Mouse (Mus musculus): ENCODE data around the gene Gm10118. TPM values are rescaled to one million over a fixed set of nuclear protein-coding genes. Genes with fewer than 3 reads are reported as not detected.

Gene Gm10118
- polyA plus RNA-seq (2012; fragmentation: generic; extraction: Trizol): not detected

DNA sequence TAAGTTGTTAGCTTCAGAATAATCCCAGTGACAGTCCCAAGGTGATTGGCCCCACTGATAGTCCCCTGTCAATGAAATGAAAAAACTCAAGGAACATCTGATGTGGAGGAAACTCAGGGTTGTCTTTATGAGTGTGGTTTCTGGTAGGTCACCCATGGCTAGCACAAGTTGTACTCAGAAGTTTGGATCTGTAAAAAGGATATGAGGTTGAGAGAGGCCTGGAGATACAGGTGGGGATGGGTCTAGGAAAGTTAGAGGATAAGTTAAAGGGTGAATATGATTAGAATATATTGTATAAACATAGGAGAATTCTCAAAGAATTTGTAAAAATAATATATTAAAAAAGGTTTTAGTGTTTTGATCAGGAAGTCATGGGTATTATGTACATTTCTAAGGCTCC is at the start of gene Gm10118:
Gm10118 (minus strand) TSS at position 101 of the 400 bp plus-strand sequence.
- no peak within 1 kb of the TSS for H3K4me3 ChIP-seq
- TF ChIP-seq E2F4 (IDR thresholded peaks at IDR 0.05; ENCODE audit: insufficient read depth): no peak
- TF ChIP-seq TCF12 (IDR thresholded peaks at IDR 0.05; ENCODE audit: insufficient read depth, poor library complexity, severe bottlenecking): no peak
- TF ChIP-seq POLR2A (IDR thresholded peaks at IDR 0.05; ENCODE audit: insufficient read length, low read depth): no peak
- no peak for TF ChIP-seq MYOD1 (IDR thresholded peaks at IDR 0.05; ENCODE audit: control insufficient read depth in 1 of 3, insufficient read length in 2 of 3, low read depth in 2 of 3)
- no peak for TF ChIP-seq POLR2AphosphoS2 (IDR thresholded peaks at IDR 0.05; ENCODE audit: insufficient read length, low read depth)
- no peak for TF ChIP-seq USF1 (IDR thresholded peaks at IDR 0.05; ENCODE audit: low read depth)
- no peak for TF ChIP-seq TCF3 (IDR thresholded peaks at IDR 0.05; ENCODE audit: insufficient read length, low read depth)
- no peak for TF ChIP-seq MYOG (IDR thresholded peaks at IDR 0.05; ENCODE audit: control insufficient read depth in 1 of 3, insufficient read depth in 1 of 3, insufficient read length in 2 of 3, low read depth in 2 of 3)
- no peak for TF ChIP-seq REST (IDR thresholded peaks at IDR 0.05; ENCODE audit: insufficient read depth, insufficient read length)
- TF ChIP-seq MAX (IDR thresholded peaks at IDR 0.05; ENCODE audit: low read depth): no peak
- TF ChIP-seq SRF (IDR thresholded peaks at IDR 0.05; ENCODE audit: control insufficient read depth, insufficient read length, low read depth): no peak
- no peak for TF ChIP-seq CEBPB (IDR thresholded peaks at IDR 0.05; ENCODE audit: insufficient read depth, poor library complexity, severe bottlenecking)
- no peak within 1 kb of the TSS for H3ac ChIP-seq (ENCODE audit: control insufficient read depth, insufficient read length)
- H3K79me2 ChIP-seq (ENCODE audit: control insufficient read depth, insufficient read depth): no peaks in the 10 kb centered on the region
- H3K27me3 ChIP-seq (ENCODE audit: control insufficient read depth, insufficient read depth, insufficient read length): no peaks in the 10 kb centered on the region
- no peak within 1 kb of the TSS for H3K4me2 ChIP-seq (ENCODE audit: low read depth)
- H3K36me3 ChIP-seq (ENCODE audit: control insufficient read depth, insufficient read depth): no peaks in the 10 kb centered on the region

DNA sequence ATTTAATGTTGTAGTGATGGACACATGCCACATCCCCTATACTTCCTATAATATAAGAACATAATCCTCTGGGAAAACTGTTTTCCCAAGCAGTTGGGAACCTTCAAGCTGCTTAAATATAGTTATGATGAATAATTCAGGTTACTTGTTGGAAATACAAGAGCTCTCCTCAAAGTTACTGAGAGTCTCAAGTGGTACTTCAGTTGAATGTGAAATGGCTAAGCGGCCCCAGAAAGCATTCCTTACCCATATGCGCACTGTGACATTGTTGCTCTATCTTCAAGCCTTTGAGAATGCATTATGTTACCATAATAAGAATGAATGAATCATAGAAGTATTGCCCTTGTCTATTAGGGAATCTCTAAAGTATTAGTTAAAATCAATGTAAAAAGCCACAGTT is 45.1 kb upstream of the Gm10118 start:
- TF ChIP-seq MYOD1 (IDR thresholded peaks at IDR 0.05; ENCODE audit: control insufficient read depth in 1 of 3, insufficient read length in 2 of 3, low read depth in 2 of 3): no peak
- no peak overlapping the region for H3K4me3 ChIP-seq

DNA sequence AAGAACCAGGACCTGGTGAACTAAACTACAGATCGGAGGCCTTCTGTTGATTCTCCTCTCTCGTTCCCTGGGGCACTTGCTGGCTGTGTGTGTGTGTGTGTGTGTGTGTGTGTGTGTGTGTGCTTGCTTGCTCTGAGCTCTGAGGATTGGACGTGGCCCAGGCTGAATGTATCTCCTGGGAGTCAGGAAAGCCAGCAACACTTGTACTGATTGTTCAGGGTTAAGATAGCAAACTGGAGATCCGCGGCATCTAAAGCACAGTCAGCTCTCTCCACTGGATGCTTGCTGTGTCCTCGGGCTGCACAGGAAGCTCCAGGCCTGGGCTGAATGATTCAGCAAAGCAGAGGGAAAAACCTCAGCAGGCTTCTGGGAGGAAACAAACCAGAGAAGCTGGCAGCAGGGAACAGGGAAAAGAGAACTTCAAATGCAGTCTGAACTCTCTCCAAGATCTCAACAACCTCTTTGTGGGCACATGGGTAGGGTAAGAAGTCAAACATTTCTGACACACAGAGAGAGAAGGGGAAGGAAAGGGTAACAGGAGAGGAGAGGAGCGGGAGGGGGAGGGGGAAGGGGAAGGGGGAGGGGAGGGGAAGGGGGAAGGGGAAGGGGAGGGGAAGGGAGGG is 27.2 kb upstream of the Gm10118 start:
- no peak for TF ChIP-seq SRF (IDR thresholded peaks at IDR 0.05; ENCODE audit: control insufficient read depth, insufficient read length, low read depth)
- TF ChIP-seq MAX (IDR thresholded peaks at IDR 0.05; ENCODE audit: low read depth): no peak
- TF ChIP-seq POLR2A (IDR thresholded peaks at IDR 0.05; ENCODE audit: insufficient read length, low read depth): no peak
- no peak for TF ChIP-seq REST (IDR thresholded peaks at IDR 0.05; ENCODE audit: insufficient read depth, insufficient read length)
- TF ChIP-seq POLR2AphosphoS2 (IDR thresholded peaks at IDR 0.05; ENCODE audit: insufficient read length, low read depth): no peak
- TF ChIP-seq USF1 (IDR thresholded peaks at IDR 0.05; ENCODE audit: low read depth): no peak
- no peak for TF ChIP-seq CEBPB (IDR thresholded peaks at IDR 0.05; ENCODE audit: insufficient read depth, poor library complexity, severe bottlenecking)
- TF ChIP-seq E2F4 (IDR thresholded peaks at IDR 0.05; ENCODE audit: insufficient read depth): no peak
- TF ChIP-seq MYOD1 (IDR thresholded peaks at IDR 0.05; ENCODE audit: control insufficient read depth in 1 of 3, insufficient read length in 2 of 3, low read depth in 2 of 3): no peak
- TF ChIP-seq TCF12 (IDR thresholded peaks at IDR 0.05; ENCODE audit: insufficient read depth, poor library complexity, severe bottlenecking): no peak
- TF ChIP-seq TCF3 (IDR thresholded peaks at IDR 0.05; ENCODE audit: insufficient read length, low read depth): no peak
- no peak for TF ChIP-seq MYOG (IDR thresholded peaks at IDR 0.05; ENCODE audit: control insufficient read depth in 1 of 3, insufficient read depth in 1 of 3, insufficient read length in 2 of 3, low read depth in 2 of 3)
- H3K79me2 ChIP-seq (ENCODE audit: control insufficient read depth, insufficient read depth): no peaks in the 10 kb centered on the region
- H3ac ChIP-seq (ENCODE audit: control insufficient read depth, insufficient read length): no peak overlapping the region
- H3K4me2 ChIP-seq (ENCODE audit: low read depth): no peak overlapping the region
- H3K36me3 ChIP-seq (ENCODE audit: control insufficient read depth, insufficient read depth): no peaks in the 10 kb centered on the region
- H3K27me3 ChIP-seq (ENCODE audit: control insufficient read depth, insufficient read depth, insufficient read length): no peaks in the 10 kb centered on the region
- no peak overlapping the region for H3K4me3 ChIP-seq

More for the DNA sequence above, 45.1 kb upstream of the Gm10118 start:
- Histone ChIP-seq H3K79me2 (ENCODE audit: control insufficient read depth, insufficient read depth) (no peaks in the 10 kb centered on the region), H3K27me3 (ENCODE audit: control insufficient read depth, insufficient read depth, insufficient read length) (no peaks in the 10 kb centered on the region), H3ac (ENCODE audit: control insufficient read depth, insufficient read length) (no peak overlapping the region), H3K4me2 (ENCODE audit: low read depth) (no peak overlapping the region), H3K36me3 (ENCODE audit: control insufficient read depth, insufficient read depth) (no peaks in the 10 kb centered on the region)

DNA sequence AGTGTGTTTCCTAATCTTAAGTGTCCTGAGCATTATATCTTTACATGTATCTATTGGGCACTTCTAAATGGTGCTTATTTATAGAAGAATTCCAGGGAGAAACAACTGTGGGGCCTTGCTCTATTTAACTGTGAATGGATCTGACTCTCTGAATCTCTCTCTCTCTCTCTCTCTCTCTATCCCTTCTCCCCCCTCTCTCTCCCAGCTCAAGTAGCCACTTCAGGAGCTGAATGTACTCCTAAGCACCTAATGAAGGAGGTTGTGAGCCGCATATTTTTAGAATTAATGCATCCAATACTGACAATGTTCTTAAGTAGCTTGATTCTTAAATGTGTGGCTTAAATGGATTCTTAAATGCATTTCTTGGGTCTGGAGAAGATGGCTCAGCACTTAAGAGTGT is 24.2 kb upstream of the Gm10118 start:
- no peak for TF ChIP-seq REST (IDR thresholded peaks at IDR 0.05; ENCODE audit: insufficient read depth, insufficient read length)
- no peak for TF ChIP-seq POLR2AphosphoS2 (IDR thresholded peaks at IDR 0.05; ENCODE audit: insufficient read length, low read depth)
- TF ChIP-seq TCF3 (IDR thresholded peaks at IDR 0.05; ENCODE audit: insufficient read length, low read depth): no peak
- TF ChIP-seq SRF (IDR thresholded peaks at IDR 0.05; ENCODE audit: control insufficient read depth, insufficient read length, low read depth): no peak
- TF ChIP-seq TCF12 (IDR thresholded peaks at IDR 0.05; ENCODE audit: insufficient read depth, poor library complexity, severe bottlenecking): no peak
- TF ChIP-seq MAX (IDR thresholded peaks at IDR 0.05; ENCODE audit: low read depth): no peak
- no peak for TF ChIP-seq POLR2A (IDR thresholded peaks at IDR 0.05; ENCODE audit: insufficient read length, low read depth)
- TF ChIP-seq USF1 (IDR thresholded peaks at IDR 0.05; ENCODE audit: low read depth): no peak
- TF ChIP-seq MYOG (IDR thresholded peaks at IDR 0.05; ENCODE audit: control insufficient read depth in 1 of 3, insufficient read depth in 1 of 3, insufficient read length in 2 of 3, low read depth in 2 of 3): no peak
- TF ChIP-seq E2F4 (IDR thresholded peaks at IDR 0.05; ENCODE audit: insufficient read depth): no peak
- no peaks in the 10 kb centered on the region for H3K36me3 ChIP-seq (ENCODE audit: control insufficient read depth, insufficient read depth)
- no peak overlapping the region for H3K4me2 ChIP-seq (ENCODE audit: low read depth)

DNA sequence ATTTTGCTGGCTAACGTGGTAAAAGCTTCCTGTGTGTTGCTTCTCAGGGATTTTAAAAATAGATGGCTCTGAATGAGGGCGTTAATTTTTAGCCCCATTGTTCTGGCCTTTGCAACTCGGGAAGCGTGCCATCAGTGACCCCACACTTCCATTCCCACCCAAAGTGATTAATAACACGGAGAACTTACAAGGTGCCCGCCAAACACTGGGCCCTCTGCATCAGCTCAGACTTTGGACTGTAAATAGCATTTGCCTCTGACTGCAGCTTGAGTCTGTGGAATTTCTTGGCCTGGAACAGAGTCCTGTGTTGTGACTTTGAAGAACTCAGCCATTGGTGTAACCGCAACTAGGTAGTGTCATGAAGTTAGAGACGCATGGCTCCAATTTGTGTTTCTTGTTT is 23.6 kb upstream of the Gm10118 start:
- no peak overlapping the region for H3K4me2 ChIP-seq (ENCODE audit: low read depth)
- H3K36me3 ChIP-seq (ENCODE audit: control insufficient read depth, insufficient read depth): no peaks in the 10 kb centered on the region
- H3K79me2 ChIP-seq (ENCODE audit: control insufficient read depth, insufficient read depth): no peaks in the 10 kb centered on the region
- H3K27me3 ChIP-seq (ENCODE audit: control insufficient read depth, insufficient read depth, insufficient read length): no peaks in the 10 kb centered on the region
- TF ChIP-seq MYOG (IDR thresholded peaks at IDR 0.05; ENCODE audit: control insufficient read depth in 1 of 3, insufficient read depth in 1 of 3, insufficient read length in 2 of 3, low read depth in 2 of 3) (no peak), SRF (IDR thresholded peaks at IDR 0.05; ENCODE audit: control insufficient read depth, insufficient read length, low read depth) (no peak), TCF12 (IDR thresholded peaks at IDR 0.05; ENCODE audit: insufficient read depth, poor library complexity, severe bottlenecking) (no peak), CEBPB (IDR thresholded peaks at IDR 0.05; ENCODE audit: insufficient read depth, poor library complexity, severe bottlenecking) (no peak), MYOD1 (IDR thresholded peaks at IDR 0.05; ENCODE audit: control insufficient read depth in 1 of 3, insufficient read length in 2 of 3, low read depth in 2 of 3) (no peak), POLR2AphosphoS2 (IDR thresholded peaks at IDR 0.05; ENCODE audit: insufficient read length, low read depth) (no peak), USF1 (IDR thresholded peaks at IDR 0.05; ENCODE audit: low read depth) (no peak), POLR2A (IDR thresholded peaks at IDR 0.05; ENCODE audit: insufficient read length, low read depth) (no peak), MAX (IDR thresholded peaks at IDR 0.05; ENCODE audit: low read depth) (no peak), E2F4 (IDR thresholded peaks at IDR 0.05; ENCODE audit: insufficient read depth) (no peak), REST (IDR thresholded peaks at IDR 0.05; ENCODE audit: insufficient read depth, insufficient read length) (no peak), TCF3 (IDR thresholded peaks at IDR 0.05; ENCODE audit: insufficient read length, low read depth) (no peak)
- no peak overlapping the region for H3ac ChIP-seq (ENCODE audit: control insufficient read depth, insufficient read length)
- no peak overlapping the region for H3K4me3 ChIP-seq

More for the DNA sequence above, 24.2 kb upstream of the Gm10118 start:
- Histone ChIP-seq H3K27me3 (ENCODE audit: control insufficient read depth, insufficient read depth, insufficient read length) (no peaks in the 10 kb centered on the region), H3K4me3 (no peak overlapping the region), H3ac (ENCODE audit: control insufficient read depth, insufficient read length) (no peak overlapping the region), H3K79me2 (ENCODE audit: control insufficient read depth, insufficient read depth) (no peaks in the 10 kb centered on the region)
